Mouse (Mus musculus) c-Kit-positive CD71-positive TER-119-negative erythroid progenitor cells, embryonic 14.5 days (primary cell): ENCODE data around the gene Fchsd2.

ENCODE experiments used
- DNase-seq: peaks from one replicate; pipeline ENCODE4 v3.0.0-alpha.2; 2013; ENCODE audit warnings: low read depth

The Fchsd2 gene

GRCm38 (mm10) chr7:101092618-101093017 lies at the start of gene Fchsd2:
Fchsd2 (plus strand) TSS chr7:101092863.
- DNase-seq: no peak

GRCm38 (mm10) chr7:101043846-101044541 lies 48.7 kb upstream of the Fchsd2 start:
- no peak for DNase-seq

- no peak for DNase-seq
Observed at GRCm38 (mm10) chr7:101048247-101048646, 44.4 kb upstream of the Fchsd2 start.

GRCm38 (mm10) chr7:101049326-101050087 lies 43.2 kb upstream of the Fchsd2 start:
- no peak for DNase-seq

- DNase-seq: no peak
Observed at GRCm38 (mm10) chr7:101050724-101051550, 41.7 kb upstream of the Fchsd2 start.

GRCm38 (mm10) chr7:101051551-101052221 lies 41.0 kb upstream of the Fchsd2 start:
- DNase-seq: peak; percentile 47

GRCm38 (mm10) chr7:101053136-101053535 lies 39.5 kb upstream of the Fchsd2 start:
- no peak for DNase-seq

- no peak for DNase-seq
Observed at GRCm38 (mm10) chr7:101057309-101057708, 35.4 kb upstream of the Fchsd2 start.

- DNase-seq: no peak
Observed at GRCm38 (mm10) chr7:101059188-101059587, 33.5 kb upstream of the Fchsd2 start.

- no peak for DNase-seq
Observed at GRCm38 (mm10) chr7:101060476-101060875, 32.2 kb upstream of the Fchsd2 start.

GRCm38 (mm10) chr7:101061381-101061780 lies 31.3 kb upstream of the Fchsd2 start:
- DNase-seq: peak; percentile 55

GRCm38 (mm10) chr7:101062246-101062645 lies 30.4 kb upstream of the Fchsd2 start:
- no peak for DNase-seq

- DNase-seq: no peak
Observed at GRCm38 (mm10) chr7:101063523-101063922, 29.1 kb upstream of the Fchsd2 start.

GRCm38 (mm10) chr7:101064697-101065688 lies 27.7 kb upstream of the Fchsd2 start:
- DNase-seq: no peak

- DNase-seq: no peak
Observed at GRCm38 (mm10) chr7:101066009-101066408, 26.7 kb upstream of the Fchsd2 start.

GRCm38 (mm10) chr7:101066650-101067346 lies 25.9 kb upstream of the Fchsd2 start:
- DNase-seq: no peak

- DNase-seq: no peak
Observed at GRCm38 (mm10) chr7:101067521-101067920, 25.1 kb upstream of the Fchsd2 start.

- no peak for DNase-seq
Observed at GRCm38 (mm10) chr7:101069271-101069670, 23.4 kb upstream of the Fchsd2 start.

- DNase-seq: no peak
Observed at GRCm38 (mm10) chr7:101070406-101070805, 22.3 kb upstream of the Fchsd2 start.

GRCm38 (mm10) chr7:101071020-101071419 lies 21.6 kb upstream of the Fchsd2 start:
- no peak for DNase-seq
